Mouse (Mus musculus): Measurements from ENCODE around the gene Pias1.

DNA sequence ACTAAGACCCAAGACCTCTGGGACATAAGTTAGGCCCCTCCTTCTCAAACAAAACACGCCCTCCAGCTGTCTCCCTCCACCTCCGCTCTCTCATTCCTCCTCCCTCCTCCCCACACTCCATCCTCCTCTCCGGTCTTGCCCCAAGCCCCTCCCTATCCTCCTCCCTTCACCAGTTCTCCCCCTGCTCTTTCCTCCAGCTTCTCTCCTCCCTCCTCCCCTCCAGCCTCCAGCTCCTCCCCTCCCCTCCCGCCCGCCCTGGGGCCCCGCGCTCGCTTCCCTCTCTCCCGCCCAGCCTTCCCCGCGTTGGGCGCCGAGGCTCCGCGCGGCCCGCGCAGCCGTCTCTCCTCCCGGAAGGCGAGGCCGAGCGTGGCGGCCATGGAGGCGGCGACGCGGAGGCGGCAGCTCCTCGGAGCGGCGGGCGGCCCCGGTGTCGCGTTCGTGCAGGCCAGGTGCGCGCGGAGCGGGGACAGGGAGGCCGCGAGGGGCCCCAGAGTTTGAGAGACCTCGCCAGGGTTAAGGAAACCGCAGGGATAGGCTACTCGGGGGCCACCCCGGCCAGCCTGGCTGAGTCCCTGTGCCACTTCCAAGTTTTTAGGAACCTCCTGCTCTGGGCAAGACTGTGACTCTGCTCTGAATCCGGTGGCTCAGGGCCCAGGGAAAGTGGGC is 149.1 kb downstream of the Pias1 start, which contains the start of gene Cln6:
- peak; percentile 58; the same call in 1 of the 2 replicates for TF ChIP-seq POLR2A (IDR thresholded peaks at IDR 0.05; ENCODE audit: borderline replicate concordance, low read depth, low read length)
- no peak for TF ChIP-seq CTCF (IDR thresholded peaks at IDR 0.05; ENCODE audit: low read depth, low read length)

All from bone marrow macrophage, adult 2 months (primary cell).